Mouse (Mus musculus) left cerebral cortex, adult 8-10 months (tissue): Measurements from ENCODE around the gene Aars. TPM values are rescaled to one million over a fixed set of nuclear protein-coding genes. Genes with fewer than 3 reads are reported as not detected.
"Not testable (repeated sequence)": the region's sequence is repeated elsewhere in the genome, so short reads cannot be mapped to it uniquely, and the experiment has no call there.

Source experiments
- DNase-seq, 2 experiments: peaks; one replicate each; pipeline ENCODE4 v3.0.0; 2022; ENCODE audit warnings: low spot score in 2 of 2
- total RNA-seq, 4 experiments: library from RNA; stranded (reverse); gene quantifications; 2 replicates each; pipeline ENCODE4 v1.2.4; 2022

Gene Aars
- total RNA-seq: 100 to 1,000 TPM in 1 of 4 experiments, 10 to 100 TPM in 3; 82.5 to 110 (median 95.8) TPM

DNA sequence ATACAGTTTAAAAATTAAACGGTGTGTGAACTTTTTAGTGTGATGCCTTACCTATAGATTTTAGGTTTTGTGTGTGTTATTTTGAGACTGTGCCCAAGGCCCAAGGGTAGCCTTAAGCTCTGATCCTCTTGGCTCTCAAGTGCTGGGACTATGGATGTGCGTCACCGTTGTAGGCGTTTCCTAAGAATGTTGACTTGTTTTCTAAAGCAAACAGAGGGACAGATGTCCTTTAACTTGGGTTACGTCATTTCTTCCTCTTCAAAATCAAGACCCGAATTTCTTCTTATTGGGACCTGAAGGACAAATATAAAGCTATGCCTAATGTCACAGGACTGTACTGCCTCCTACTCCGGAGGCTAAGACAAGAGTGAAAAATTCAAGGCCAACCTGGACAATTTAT lies at the start of gene Aars:
Gene Aars (plus strand): TSS at position 229 of the 400 bp plus-strand sequence.
- DNase-seq: no peak

DNA sequence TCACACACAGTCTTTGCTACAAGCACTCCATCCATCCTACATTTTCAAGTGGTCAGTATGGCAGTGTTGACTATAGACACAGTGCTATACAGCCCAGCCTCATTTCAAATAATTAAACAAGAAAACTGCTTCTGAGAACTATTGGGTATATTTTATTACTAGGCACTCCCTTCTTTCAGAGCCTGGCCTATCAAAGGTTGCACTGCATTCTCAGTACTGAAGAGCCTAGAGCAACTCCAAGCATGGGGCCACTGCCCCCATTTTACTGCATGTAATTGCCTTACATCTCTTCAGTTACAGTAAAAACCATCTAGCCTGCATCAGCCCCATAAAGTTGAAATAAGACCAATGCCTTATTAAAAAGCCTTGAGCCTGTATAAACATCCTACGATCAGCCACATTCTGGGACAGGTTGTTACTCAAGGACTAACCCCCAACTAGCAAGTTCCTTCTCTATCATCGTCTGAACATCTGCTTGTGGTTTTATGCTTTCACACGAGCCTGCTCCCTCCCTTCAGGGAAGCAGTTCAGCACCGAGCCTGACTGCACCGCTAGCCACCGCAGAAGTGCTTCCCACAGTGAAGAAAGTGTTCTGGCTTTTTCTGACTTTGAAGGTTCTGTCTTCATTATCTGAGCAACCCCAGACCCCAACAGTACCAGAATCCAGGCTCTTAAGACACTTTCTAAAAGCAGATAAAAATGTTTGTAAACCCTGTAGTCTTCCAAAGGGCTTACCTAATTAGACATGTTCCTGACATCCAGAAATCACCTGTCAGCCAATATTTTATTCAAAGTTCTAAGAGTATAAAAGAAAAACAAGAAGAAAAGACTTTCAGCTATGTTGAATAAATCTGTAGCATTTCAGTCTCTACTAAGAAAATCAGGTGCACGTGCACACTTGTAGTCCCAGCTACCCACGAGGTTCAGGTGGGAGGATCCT lies 44.9 kb upstream of the Aars start:
- no peak for DNase-seq

DNA sequence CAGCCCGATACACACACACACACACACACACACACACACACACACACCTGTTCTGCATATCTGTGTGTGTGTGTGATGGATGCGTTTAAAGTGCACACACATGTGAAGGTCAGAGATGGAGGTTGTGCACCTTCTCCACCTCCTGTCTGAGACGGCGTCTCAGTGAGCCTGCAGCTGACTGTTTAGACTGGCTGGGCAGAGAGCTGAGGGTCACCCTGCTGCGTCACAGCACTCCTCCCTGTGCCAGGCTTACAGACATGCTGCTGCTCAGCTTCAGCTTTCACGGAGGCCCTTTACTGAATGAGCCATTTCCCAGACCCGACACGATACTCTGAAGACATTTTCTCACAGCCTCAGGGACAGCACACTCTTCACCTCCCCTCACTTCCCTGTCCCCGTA lies 42.9 kb upstream of the Aars start:
- no peak for DNase-seq

DNA sequence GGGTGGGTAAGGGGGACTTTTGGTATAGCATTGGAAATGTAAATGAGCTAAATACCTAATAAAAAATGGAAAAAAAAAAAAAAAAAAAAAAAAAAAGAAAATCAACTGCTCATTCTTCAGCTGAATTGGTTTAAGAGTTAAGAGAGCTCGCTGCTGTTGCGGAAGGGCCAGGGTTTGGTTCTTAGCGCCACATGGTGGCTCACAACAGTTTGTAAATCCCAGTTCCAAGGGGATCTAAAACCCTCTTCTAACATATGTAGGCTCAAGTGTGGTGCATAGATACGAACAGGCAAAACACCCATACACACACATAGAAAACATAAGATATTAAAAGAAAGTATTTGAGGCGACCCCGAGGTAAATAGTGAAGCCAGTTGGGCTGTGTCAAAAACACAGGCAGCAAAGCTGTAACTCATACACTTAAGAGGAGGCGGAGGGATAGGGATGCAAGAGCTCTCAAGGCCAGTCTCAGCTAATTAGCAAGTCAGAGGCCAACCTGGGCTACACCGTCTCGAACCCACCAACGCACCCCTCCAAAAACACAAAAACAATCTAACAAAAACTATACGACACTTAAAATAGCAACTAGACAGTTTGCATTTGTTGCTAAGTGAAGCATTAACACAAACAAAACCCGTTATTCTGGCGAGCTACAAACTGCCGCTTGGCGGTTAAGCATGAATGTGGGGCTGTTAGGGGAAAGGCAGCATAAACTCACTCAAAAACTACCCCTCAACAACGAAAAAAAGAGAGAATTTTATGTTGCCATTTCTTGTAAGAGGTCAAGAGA lies 36.1 kb upstream of the Aars start:
- DNase-seq: no peak

DNA sequence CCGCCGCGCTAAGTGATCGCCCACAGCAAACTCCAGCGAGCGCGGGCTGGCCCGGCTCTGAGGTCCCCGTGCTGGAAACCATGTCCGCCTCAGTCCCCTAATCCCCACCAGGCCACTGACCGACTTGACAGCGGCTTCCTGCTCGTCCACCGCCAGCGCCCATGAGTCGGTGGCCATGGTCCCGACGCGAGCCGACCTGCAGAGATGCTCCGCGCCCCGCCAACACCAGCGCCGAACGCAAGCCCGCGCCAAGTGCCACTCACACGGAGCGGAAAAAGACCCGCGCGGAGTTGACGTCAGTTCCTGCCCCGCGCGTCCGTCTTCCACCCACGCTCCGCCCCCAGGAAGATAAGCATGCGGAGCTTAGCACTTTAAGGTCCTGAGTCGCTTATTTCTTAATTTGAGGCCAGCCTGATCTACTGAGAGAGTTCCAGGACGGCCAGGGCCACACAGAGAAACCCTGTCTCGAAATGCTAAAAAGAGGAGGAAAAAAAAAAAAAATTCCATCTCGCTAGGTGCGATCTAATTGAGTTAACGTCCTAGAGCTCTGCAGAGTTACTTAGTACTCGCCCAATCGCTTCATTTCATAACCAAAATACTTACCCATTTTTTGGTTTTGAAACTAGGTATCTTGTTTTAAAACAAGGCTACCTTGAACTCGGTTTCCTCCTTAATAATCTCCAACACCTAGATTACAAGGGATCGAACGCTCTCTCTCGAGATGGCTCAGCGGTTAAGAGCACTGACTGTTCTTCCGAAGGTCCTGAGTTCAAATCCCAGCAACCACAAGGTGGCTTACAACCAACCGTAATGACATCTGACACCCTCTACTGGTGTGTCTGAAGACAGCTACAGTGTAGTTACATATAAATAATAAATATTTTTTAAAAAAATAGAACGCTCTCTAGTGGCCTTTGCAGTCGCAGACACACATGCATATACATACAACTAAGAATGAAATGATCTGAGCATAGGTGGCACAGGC lies 35.1 kb upstream of the Aars start, which contains the start of gene Ddx19a:
Gene Ddx19a (minus strand): TSS at position 254 of the 985 bp plus-strand sequence.
- peak; percentile 77 to 83 for DNase-seq

DNA sequence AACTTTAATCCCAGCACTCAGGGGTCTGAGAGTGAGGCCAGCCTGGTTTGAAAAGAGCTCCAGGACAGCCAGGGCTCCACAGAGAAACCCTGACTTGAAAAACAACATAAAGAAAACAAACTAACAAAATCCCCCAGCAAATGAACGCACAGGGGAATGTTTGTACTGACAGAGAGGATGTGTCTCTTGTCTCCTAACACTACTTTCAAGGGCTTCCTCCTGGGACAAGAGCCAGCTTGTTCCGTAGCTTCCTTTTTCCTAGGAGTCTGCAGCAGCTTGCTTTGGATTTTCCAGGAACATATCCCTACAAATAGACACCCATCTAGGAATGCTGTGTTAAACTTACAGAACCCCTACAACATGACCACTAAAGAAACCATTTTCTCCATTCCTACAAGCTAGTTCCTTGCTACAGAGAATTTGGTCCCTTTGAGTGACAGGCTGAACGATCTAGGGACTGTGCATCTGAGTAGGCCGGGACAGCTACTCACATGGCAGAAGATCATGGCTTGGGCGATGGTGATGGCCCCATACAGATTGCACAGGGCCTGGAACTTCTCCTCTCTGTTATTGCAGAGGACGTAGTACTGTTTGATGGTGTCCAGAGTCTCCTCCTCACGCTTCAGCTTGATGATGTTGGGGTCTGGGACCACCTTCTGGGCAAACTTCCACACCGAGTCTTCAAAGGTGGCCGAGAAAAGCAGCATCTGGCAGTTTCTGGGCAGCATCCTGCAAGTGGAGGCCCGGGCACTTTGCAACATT lies 22.5 kb upstream of the Aars start:
- DNase-seq: not testable (repeated sequence)

DNA sequence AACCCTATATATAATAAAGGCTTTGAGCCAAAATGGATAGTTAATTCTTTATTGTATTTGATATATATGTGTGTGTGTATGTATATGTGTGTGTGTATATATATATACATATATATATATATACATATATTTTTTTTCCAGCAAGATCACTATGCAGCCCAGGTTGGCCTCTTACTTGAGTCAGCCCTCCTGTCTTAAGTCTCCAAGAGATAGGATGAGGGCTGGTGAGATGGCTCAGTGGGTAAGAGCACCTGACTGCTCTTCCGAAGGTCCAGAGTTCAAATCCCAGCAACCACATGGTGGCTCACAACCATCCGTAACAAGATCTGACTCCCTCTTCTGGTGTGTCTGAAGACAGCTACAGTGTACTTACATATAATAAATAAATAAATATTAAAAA lies 6.3 kb upstream of the Aars start:
- DNase-seq: not testable (repeated sequence)

DNA sequence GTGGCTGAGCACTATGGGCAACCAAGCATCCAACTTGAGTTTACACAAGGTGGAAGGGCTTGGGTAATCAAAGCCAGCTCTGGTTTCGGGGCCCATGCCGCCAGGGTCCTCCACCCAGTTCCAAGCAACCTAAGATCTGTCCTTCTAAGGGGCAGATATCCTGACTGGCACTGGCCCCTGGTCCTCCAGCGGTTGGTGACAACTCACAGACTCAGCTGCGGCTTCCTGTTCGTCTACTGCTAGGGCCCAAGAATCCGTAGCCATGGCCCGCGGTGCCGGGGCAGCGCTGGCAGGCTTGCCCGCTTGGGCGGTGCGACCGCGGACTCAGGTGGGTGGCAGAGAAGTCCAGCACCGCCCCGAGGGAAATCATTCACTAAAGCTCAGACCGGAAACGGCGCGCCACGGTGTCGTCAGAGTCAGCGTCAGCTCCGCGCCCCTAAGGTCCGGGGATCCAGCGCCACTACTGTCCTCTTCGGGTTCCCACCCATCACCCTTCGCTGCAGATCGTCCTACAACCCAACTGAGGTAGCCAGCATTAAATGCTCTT lies 5.5 kb upstream of the Aars start:
- DNase-seq: peak; percentile 84 to 85

DNA sequence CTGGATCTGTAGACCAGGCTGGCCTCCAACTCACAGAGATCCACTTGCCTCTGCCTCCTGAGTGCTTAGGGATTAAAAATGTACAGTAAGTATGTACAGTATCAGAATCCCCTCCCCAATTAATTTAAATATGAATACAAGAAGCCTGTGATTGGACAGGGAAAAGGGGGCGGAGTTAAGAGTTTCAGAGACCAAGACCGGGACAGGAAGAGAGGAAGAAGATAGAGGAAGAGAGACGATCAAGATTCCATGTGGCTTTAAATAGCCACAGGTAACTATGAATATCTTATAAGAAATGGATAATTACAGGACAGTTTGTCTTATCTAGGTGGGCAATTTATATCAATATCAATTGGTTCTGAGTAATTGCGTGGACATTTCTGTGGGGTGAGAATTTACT lies 3.4 kb upstream of the Aars start:
- no peak for DNase-seq

DNA sequence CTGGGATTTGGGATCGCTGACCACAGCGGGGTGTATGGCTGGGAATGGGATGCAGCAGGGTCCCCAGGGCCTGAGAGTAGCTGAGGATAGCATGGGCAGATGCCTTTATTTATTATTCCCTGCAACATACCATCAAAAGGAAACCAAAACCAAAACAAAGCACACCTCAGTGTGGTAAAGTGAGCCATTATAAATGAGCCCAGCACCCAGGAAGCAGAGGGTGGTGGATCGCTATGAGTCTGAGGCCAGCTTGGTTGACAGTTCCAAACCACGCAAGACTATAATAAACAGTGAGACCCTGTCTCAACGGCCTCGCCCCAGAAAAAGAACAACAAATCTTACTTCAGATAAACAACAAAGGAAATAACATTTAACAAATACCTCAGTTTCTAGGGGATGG lies 2.9 kb upstream of the Aars start:
- no peak for DNase-seq

DNA sequence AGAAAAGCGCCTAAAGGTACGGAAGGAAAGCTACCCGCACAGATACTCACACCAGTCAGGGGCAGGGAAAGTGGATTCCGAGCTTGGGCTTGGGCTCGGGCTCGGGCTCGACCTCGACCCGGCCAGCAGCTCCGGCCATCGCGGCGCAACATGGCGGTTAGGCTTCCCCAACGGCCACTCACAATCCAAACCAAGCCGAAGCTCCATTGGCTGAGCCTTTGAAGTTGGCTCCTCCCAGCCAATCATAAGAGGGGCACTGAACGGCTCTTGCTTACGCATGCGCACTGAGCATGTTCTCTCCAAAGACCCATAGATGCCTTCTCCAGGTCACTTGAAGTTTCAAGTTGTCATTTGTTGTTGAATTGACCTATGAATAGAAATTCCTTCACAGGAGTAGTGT lies 1.4 kb upstream of the Aars start, which contains the start of gene Ddx19b:
Gene Ddx19b (minus strand): TSS at position 180 of the 400 bp plus-strand sequence.
- DNase-seq: no peak

DNA sequence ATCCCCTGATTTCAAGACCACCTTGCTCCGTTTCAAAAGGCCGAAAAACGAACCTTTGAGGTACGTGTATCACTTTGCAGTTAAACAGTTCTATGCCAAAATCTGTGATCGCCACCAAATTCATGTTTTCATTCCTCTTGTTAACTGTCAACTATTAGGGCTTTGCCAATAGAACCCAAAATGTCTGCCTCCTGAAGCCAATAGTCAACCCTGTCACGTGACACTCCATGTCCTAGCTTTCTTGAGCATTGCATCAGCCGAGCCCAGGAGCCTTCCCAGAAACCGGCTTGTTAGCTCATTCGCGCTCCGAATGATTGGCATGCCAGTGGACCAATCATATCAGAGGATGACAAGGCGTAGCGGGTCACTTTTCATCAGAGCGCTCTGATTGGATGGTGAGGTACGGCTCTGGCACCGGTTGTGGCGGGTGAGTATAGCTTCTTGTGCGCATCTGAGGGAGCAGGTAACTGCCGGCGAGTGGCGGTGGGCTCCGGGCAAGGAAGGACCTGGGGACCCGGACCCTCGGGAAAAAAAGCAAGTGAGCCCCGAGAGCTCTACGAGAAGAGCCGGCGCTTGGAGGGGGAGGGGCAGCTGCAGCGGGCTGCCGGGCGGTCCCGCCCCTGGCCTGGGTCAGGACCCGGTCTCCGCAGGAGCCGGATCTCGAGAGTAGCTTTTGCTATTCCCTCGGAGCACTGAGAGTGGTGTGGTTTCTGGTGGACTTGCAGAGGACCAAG lies 705 bp downstream of the Aars start:
- DNase-seq: peak; percentile 94 to 99

DNA sequence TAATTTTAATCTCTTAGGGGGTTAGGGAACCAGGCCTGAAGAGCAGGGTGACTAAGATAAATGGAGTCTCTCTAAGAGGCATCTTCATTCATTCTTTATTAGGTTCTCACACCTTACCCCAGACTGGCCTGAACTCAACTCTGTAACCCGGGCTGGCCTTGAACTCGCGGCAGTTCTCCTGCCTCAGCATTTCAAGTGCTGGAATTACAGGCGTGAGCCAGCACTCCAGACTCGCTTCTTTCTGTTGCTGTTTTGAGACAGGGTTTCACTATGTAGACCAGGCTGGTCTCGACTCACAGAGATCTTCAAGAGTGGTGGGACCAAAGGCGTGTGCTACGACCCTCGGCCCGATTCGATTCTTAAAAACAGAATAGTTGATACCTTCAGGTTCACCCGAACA lies 1.3 kb downstream of the Aars start:
- DNase-seq: no peak

DNA sequence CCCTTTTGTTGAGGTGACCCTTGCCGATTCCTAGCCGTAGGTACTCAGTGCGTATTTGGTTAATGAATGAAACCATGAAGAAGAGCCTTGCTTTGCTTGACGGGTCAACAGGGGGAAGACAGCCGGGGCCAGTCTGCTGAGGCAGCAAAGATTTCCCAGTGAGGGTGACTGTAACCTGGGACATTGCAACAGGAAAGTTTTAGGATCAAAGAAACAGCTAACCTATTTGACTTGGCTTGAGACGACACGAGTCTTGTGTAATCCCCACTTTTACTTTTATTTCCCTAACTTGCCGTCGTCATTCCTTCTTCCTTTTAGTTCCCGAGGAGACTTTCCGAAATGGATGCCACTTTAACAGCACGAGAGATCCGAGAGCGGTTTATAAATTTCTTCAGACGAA lies 3.6 kb downstream of the Aars start:
- DNase-seq: no peak

DNA sequence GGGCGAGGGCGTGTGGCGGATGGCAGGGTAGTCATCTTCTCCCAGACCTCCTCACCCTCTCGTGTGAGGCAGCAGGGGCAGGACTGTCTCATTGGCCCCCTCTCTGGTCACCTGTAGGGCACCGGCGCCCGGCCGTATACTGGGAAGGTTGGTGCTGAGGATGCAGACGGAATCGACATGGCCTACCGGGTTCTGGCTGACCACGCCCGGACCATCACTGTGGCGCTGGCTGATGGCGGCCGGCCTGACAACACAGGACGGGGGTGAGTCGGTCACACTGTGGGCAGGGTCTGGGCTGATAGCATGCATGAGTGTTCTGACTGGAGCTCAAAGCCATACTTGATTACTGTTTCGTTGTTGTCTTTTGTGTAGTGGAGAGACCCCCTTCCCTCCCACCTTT lies 9.6 kb downstream of the Aars start:
- DNase-seq: no peak

DNA sequence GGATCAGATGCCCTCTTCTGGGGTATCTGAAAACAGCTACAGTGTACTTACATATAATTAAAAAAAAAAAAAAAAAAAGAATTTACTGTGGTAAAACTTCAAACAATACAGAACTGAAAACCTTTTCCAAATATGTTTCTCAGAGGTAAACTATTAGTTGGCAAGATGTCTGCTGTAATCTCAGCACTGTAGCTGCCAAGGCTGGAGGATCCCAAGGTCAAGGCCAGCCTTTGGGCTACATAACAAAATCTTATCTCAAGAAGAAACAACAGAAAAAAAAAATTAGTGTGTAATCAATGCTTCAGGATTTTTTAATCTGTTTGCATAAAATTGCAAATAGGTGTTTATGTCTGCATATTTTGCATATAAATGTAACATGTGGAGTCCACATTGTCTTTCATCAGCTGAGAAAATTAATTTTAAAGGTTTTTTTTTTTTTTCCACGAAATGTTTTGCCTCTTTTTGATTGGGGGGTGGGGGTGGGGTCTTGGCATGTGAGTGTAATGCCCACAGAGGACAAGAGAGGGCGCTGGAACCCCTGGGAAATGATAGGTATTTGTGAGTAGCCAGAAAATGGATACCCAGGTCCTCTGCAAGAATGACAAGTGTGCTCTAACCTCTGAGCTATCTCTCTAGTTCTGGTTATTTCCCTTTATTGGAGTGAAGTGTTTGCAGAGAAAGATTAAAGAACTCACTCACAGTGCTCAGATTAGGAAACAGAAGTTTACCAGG lies 11.2 kb downstream of the Aars start:
- DNase-seq: no peak

DNA sequence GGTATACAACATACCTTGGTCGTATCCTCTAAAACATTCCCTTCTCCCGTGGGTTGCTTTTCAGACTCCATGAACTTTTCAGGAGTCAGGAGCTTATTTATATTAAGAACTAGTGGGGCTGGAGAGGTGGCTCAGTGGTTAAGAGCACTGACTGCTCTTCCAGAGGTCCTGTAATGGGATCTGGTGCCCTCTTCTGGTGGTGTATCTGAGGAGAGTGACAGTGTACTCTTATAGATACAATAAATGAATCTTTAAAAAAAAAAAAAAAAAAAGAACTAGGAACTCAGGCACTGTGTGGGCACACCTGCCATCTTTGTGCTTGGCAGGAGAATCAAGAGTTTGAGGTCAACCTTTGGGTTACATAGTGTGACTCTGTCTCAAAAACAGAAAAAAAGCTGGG lies 15.8 kb downstream of the Aars start:
- DNase-seq: no peak

DNA sequence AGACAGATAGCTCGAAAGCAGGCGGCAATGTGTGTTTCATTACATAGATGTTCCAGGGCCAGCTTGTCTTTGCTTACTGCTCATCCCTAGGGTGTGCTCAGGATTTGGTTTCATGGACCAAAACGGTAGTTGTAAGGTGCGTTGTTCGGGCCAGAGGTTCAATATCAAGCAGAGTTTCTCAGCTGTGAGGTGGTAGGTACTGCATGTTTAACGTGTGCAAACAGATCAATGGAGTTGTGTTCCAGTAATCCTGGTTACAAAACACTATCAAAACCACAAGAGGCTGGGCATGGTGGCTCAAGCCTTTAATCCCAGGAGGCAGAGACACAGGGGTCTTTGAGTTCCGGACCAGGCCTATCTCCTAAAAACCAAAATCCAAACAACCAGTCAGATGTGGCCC lies 16.2 kb downstream of the Aars start:
- no peak for DNase-seq
